Mouse (Mus musculus): ENCODE results near the gene Sox8. TPM values are rescaled to one million over a fixed set of nuclear protein-coding genes. Genes with fewer than 3 reads are reported as not detected.
A peak's percentile ranks its signal among the peaks of the same experiment; 100 is the strongest.

Gene Sox8
- polyA plus RNA-seq, 1 experiment, result 0.83 TPM

DNA sequence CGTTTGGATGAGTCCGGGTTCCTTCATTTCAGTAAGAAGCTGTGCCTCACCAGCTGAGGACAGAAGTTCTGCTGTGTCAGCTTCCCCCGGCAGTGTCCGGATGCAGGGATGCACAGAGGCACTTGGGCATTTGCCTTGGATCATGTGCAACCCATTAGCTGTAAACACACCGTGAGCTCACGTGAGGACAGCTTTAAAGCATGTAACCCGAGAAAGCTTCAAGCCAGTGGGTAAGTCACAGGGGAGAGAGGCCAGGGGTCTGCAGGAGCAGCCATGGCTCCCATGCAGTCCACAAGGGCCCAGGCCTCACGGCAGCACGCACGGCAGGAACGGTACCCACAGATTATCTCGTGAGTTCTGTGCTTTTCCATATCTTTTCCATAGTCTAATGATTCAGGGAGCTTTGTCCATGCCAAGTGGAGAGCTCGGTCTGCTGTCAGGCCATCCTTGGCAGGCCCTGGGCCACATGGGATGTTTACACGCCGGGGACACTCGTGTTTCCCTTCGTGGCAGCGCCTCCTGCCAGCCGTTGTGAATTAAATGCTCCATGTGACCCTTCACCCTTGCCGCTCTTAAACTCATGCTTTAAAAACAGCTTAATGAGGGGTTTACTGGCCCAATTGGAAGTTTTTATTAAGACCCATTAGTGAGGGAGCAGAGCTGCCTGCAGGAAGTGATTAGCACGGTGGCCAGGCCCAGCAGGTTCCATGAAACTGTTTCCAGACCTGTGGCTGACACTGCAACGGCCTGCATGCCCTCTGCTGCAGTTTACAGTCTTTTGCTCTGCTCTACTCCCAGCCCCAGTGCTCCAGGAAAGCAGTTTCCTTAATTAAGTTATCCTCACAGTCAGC is 23.1 kb upstream of the Sox8 start:
- no peak for DNase-seq (ENCODE audit: low read depth in 1 of 2, low spot score in 2 of 2)
- Histone ChIP-seq H3K27ac (ENCODE audit: insufficient read depth, low read length) (no peak overlapping the region), H3K36me3 (ENCODE audit: control insufficient read depth, insufficient read depth, low read length) (peaks cover 9% of the 10 kb centered on the region), H3K27me3 (ENCODE audit: control insufficient read depth, insufficient read depth, low read length) (no peaks in the 10 kb centered on the region), H3K4me3 (ENCODE audit: extremely low read depth, insufficient read depth, insufficient read length) (no peak overlapping the region), H3K4me1 (ENCODE audit: control insufficient read depth, insufficient read depth, insufficient read length) (no peaks in the 10 kb centered on the region)
- whole genome bisulfite sequencing, result 88% methylated on average over 22 of the region's 22 CpGs
- TF ChIP-seq POLR2A (IDR thresholded peaks at IDR 0.05; ENCODE audit: low read depth, low read length) (no peak), CTCF (IDR thresholded peaks at IDR 0.05; ENCODE audit: extremely low read depth, insufficient read depth, insufficient read length, insufficient replicate concordance) (no peak)

- no peak overlapping the region for H3K4me3 ChIP-seq (ENCODE audit: extremely low read depth, insufficient read depth, insufficient read length)
- no peaks in the 10 kb centered on the region for H3K4me1 ChIP-seq (ENCODE audit: control insufficient read depth, insufficient read depth, insufficient read length)
- WGBS, result 86% methylated on average over 6 of the region's 6 CpGs
- TF ChIP-seq CTCF (IDR thresholded peaks at IDR 0.05; ENCODE audit: extremely low read depth, insufficient read depth, insufficient read length, insufficient replicate concordance) (no peak), POLR2A (IDR thresholded peaks at IDR 0.05; ENCODE audit: low read depth, low read length) (no peak)
- no peak for DNase-seq (ENCODE audit: low read depth in 1 of 2, low spot score in 2 of 2)
- peaks cover 14% of the 10 kb centered on the region for H3K36me3 ChIP-seq (ENCODE audit: control insufficient read depth, insufficient read depth, low read length)
- no peak overlapping the region for H3K27ac ChIP-seq (ENCODE audit: insufficient read depth, low read length)
- H3K27me3 ChIP-seq (ENCODE audit: control insufficient read depth, insufficient read depth, low read length), result no peaks in the 10 kb centered on the region
Measured at GRCm38 (mm10) chr17:25592336-25592735, 21.9 kb upstream of the Sox8 start.

GRCm38 (mm10) chr17:25590985-25591384 is 20.5 kb upstream of the Sox8 start:
- Histone ChIP-seq H3K27me3 (ENCODE audit: control insufficient read depth, insufficient read depth, low read length) (no peaks in the 10 kb centered on the region), H3K4me1 (ENCODE audit: control insufficient read depth, insufficient read depth, insufficient read length) (no peaks in the 10 kb centered on the region), H3K36me3 (ENCODE audit: control insufficient read depth, insufficient read depth, low read length) (peaks cover 14% of the 10 kb centered on the region), H3K27ac (ENCODE audit: insufficient read depth, low read length) (no peak overlapping the region), H3K4me3 (ENCODE audit: extremely low read depth, insufficient read depth, insufficient read length) (no peak overlapping the region)
- no peak for DNase-seq (ENCODE audit: low read depth in 1 of 2, low spot score in 2 of 2)
- WGBS, result 91% methylated on average over 4 of the region's 4 CpGs
- TF ChIP-seq POLR2A (IDR thresholded peaks at IDR 0.05; ENCODE audit: low read depth, low read length) (no peak), CTCF (IDR thresholded peaks at IDR 0.05; ENCODE audit: extremely low read depth, insufficient read depth, insufficient read length, insufficient replicate concordance) (no peak)

GRCm38 (mm10) chr17:25590068-25590467 is 19.6 kb upstream of the Sox8 start:
- Histone ChIP-seq H3K36me3 (ENCODE audit: control insufficient read depth, insufficient read depth, low read length) (peaks cover 17% of the 10 kb centered on the region), H3K4me3 (ENCODE audit: extremely low read depth, insufficient read depth, insufficient read length) (no peak overlapping the region), H3K27ac (ENCODE audit: insufficient read depth, low read length) (no peak overlapping the region), H3K27me3 (ENCODE audit: control insufficient read depth, insufficient read depth, low read length) (no peaks in the 10 kb centered on the region), H3K4me1 (ENCODE audit: control insufficient read depth, insufficient read depth, insufficient read length) (no peaks in the 10 kb centered on the region)
- no peak for DNase-seq (ENCODE audit: low read depth in 1 of 2, low spot score in 2 of 2)
- no peak for TF ChIP-seq POLR2A (IDR thresholded peaks at IDR 0.05; ENCODE audit: low read depth, low read length)
- TF ChIP-seq CTCF (IDR thresholded peaks at IDR 0.05; ENCODE audit: extremely low read depth, insufficient read depth, insufficient read length, insufficient replicate concordance), result no peak
- 95% methylated on average over 6 of the region's 6 CpGs for whole genome bisulfite sequencing

DNA sequence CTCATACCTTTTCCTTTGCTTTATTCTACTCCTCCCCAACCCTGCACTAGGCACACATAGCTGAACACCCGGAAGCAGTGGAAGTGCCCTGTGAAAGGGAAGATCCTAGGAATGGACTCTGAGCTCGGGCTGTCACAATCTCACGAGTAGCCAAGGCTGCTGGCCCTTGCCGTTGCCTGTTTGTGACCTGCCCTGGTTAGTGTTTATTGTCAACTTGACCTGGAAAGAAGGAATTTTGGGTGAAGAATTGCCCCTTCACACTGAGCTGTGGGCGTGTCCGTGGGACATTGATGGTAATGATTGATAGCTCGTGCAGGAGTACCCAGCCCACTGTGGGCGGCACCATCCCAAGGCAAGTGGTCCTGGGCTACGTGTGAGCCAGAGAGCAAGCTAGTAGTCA is 14.2 kb upstream of the Sox8 start:
- no peaks in the 10 kb centered on the region for H3K27me3 ChIP-seq (ENCODE audit: control insufficient read depth, insufficient read depth, low read length)
- TF ChIP-seq CTCF (IDR thresholded peaks at IDR 0.05; ENCODE audit: extremely low read depth, insufficient read depth, insufficient read length, insufficient replicate concordance) (no peak), POLR2A (IDR thresholded peaks at IDR 0.05; ENCODE audit: low read depth, low read length) (no peak)
- WGBS, result 91% methylated on average over 9 of the region's 9 CpGs
- no peak overlapping the region for H3K27ac ChIP-seq (ENCODE audit: insufficient read depth, low read length)
- no peak overlapping the region for H3K4me3 ChIP-seq (ENCODE audit: extremely low read depth, insufficient read depth, insufficient read length)
- H3K36me3 ChIP-seq (ENCODE audit: control insufficient read depth, insufficient read depth, low read length), result peaks cover 10% of the 10 kb centered on the region
- no peak for DNase-seq (ENCODE audit: low read depth in 1 of 2, low spot score in 2 of 2)
- peaks cover 2% of the 10 kb centered on the region; the same call in 1 of the 2 replicates for H3K4me1 ChIP-seq (ENCODE audit: control insufficient read depth, insufficient read depth, insufficient read length)

- 15% methylated on average over 8 of the region's 8 CpGs for WGBS
- Histone ChIP-seq H3K27ac (ENCODE audit: insufficient read depth, low read length) (no peak overlapping the region), H3K36me3 (ENCODE audit: control insufficient read depth, insufficient read depth, low read length) (peaks cover 10% of the 10 kb centered on the region), H3K4me3 (ENCODE audit: extremely low read depth, insufficient read depth, insufficient read length) (no peak overlapping the region), H3K27me3 (ENCODE audit: control insufficient read depth, insufficient read depth, low read length) (no peaks in the 10 kb centered on the region), H3K4me1 (ENCODE audit: control insufficient read depth, insufficient read depth, insufficient read length) (peaks cover 5% of the 10 kb centered on the region; the same call in 1 of the 2 replicates)
- DNase-seq (ENCODE audit: low read depth in 1 of 2, low spot score in 2 of 2), result peak in 1 of 2 experiments; percentile 28
- TF ChIP-seq CTCF (IDR thresholded peaks at IDR 0.05; ENCODE audit: extremely low read depth, insufficient read depth, insufficient read length, insufficient replicate concordance) (no peak), POLR2A (IDR thresholded peaks at IDR 0.05; ENCODE audit: low read depth, low read length) (no peak)
Measured at GRCm38 (mm10) chr17:25583858-25584257, 13.4 kb upstream of the Sox8 start.

- no peak for DNase-seq (ENCODE audit: low read depth in 1 of 2, low spot score in 2 of 2)
- no peak overlapping the region for H3K27ac ChIP-seq (ENCODE audit: insufficient read depth, low read length)
- H3K4me1 ChIP-seq (ENCODE audit: control insufficient read depth, insufficient read depth, insufficient read length), result peaks cover 9% of the 10 kb centered on the region; the same call in 1 of the 2 replicates
- no peak overlapping the region for H3K4me3 ChIP-seq (ENCODE audit: extremely low read depth, insufficient read depth, insufficient read length)
- no peaks in the 10 kb centered on the region for H3K27me3 ChIP-seq (ENCODE audit: control insufficient read depth, insufficient read depth, low read length)
- H3K36me3 ChIP-seq (ENCODE audit: control insufficient read depth, insufficient read depth, low read length), result peaks cover 5% of the 10 kb centered on the region
- WGBS, result 90% methylated on average over 4 of the region's 4 CpGs
- TF ChIP-seq CTCF (IDR thresholded peaks at IDR 0.05; ENCODE audit: extremely low read depth, insufficient read depth, insufficient read length, insufficient replicate concordance) (no peak), POLR2A (IDR thresholded peaks at IDR 0.05; ENCODE audit: low read depth, low read length) (no peak)
Measured at GRCm38 (mm10) chr17:25583099-25583498, 12.6 kb upstream of the Sox8 start.

Data from spleen, adult 2 months (tissue).